Mouse (Mus musculus): Measurements from ENCODE around the gene Itpr3. TPM values are rescaled to one million over a fixed set of nuclear protein-coding genes. Genes with fewer than 3 reads are reported as not detected.

Gene Itpr3
- total RNA-seq, 4 experiments from 2014 or later: 1.4 to 2.8 (median 2.0) TPM

GRCm38 (mm10) chr17:27071630-27072029 lies 14.5 kb downstream of the Itpr3 start:
- DNase-seq (ENCODE audit: low spot score in 2 of 2): no peak

GRCm38 (mm10) chr17:27072363-27072762 lies 15.3 kb downstream of the Itpr3 start:
- no peak for DNase-seq (ENCODE audit: low spot score in 2 of 2)

- DNase-seq (ENCODE audit: low spot score in 2 of 2): no peak
These were observed 16.0 kb downstream of the Itpr3 start for GRCm38 (mm10) chr17:27073126-27073525.

GRCm38 (mm10) chr17:27073778-27074177 lies 16.7 kb downstream of the Itpr3 start:
- no peak for DNase-seq (ENCODE audit: low spot score in 2 of 2)

- no peak for DNase-seq (ENCODE audit: low spot score in 2 of 2)
These were observed 17.1 kb downstream of the Itpr3 start for GRCm38 (mm10) chr17:27074236-27074635.

GRCm38 (mm10) chr17:27074849-27075745 lies 18.0 kb downstream of the Itpr3 start:
- DNase-seq (ENCODE audit: low spot score in 2 of 2): no peak

GRCm38 (mm10) chr17:27077133-27077532 lies 20.0 kb downstream of the Itpr3 start:
- DNase-seq (ENCODE audit: low spot score in 2 of 2): no peak

- no peak for DNase-seq (ENCODE audit: low spot score in 2 of 2)
These were observed 20.8 kb downstream of the Itpr3 start for GRCm38 (mm10) chr17:27077920-27078319.

- DNase-seq (ENCODE audit: low spot score in 2 of 2): no peak
These were observed 21.4 kb downstream of the Itpr3 start for GRCm38 (mm10) chr17:27078499-27078898.

- no peak for DNase-seq (ENCODE audit: low spot score in 2 of 2)
These were observed 24.8 kb downstream of the Itpr3 start for GRCm38 (mm10) chr17:27081868-27082267.

GRCm38 (mm10) chr17:27082796-27083195 lies 25.7 kb downstream of the Itpr3 start:
- DNase-seq (ENCODE audit: low spot score in 2 of 2): no peak

- DNase-seq (ENCODE audit: low spot score in 2 of 2): no peak
These were observed 26.5 kb downstream of the Itpr3 start for GRCm38 (mm10) chr17:27083601-27084000.

GRCm38 (mm10) chr17:27085676-27086075 lies 28.6 kb downstream of the Itpr3 start:
- peak in 1 of 2 experiments; percentile 15 for DNase-seq (ENCODE audit: low spot score in 2 of 2)

GRCm38 (mm10) chr17:27087426-27087825 lies 30.3 kb downstream of the Itpr3 start:
- DNase-seq (ENCODE audit: low spot score in 2 of 2): no peak

- DNase-seq (ENCODE audit: low spot score in 2 of 2): no peak
These were observed 33.0 kb downstream of the Itpr3 start for GRCm38 (mm10) chr17:27090068-27090467.

- DNase-seq (ENCODE audit: low spot score in 2 of 2): no peak
These were observed 38.6 kb downstream of the Itpr3 start for GRCm38 (mm10) chr17:27095690-27096089.

- no peak for DNase-seq (ENCODE audit: low spot score in 2 of 2)
These were observed 44.6 kb downstream of the Itpr3 start for GRCm38 (mm10) chr17:27101675-27102074.

GRCm38 (mm10) chr17:27105698-27106470 lies 48.8 kb downstream of the Itpr3 start:
- DNase-seq (ENCODE audit: low spot score in 2 of 2): no peak

GRCm38 (mm10) chr17:27106745-27107144 lies 49.6 kb downstream of the Itpr3 start:
- DNase-seq (ENCODE audit: low spot score in 2 of 2): no peak

- no peak for DNase-seq (ENCODE audit: low spot score in 2 of 2)
These were observed 50.8 kb downstream of the Itpr3 start for GRCm38 (mm10) chr17:27107936-27108335.

GRCm38 (mm10) chr17:27110072-27110471 lies 53.0 kb downstream of the Itpr3 start:
- no peak for DNase-seq (ENCODE audit: low spot score in 2 of 2)
